Mouse (Mus musculus): Measurements from ENCODE around the gene Slc19a2.

GRCm38 (mm10) chr1:164270941-164271340 is 22.1 kb downstream of the Slc19a2 start:
- TF ChIP-seq CTCF (IDR thresholded peaks at IDR 0.05; ENCODE audit: extremely low read depth, insufficient read depth, insufficient read length, insufficient replicate concordance) (no peak), POLR2A (IDR thresholded peaks at IDR 0.05; ENCODE audit: low read depth, low read length) (no peak)

Measured in spleen, adult 2 months (tissue).